Mouse (Mus musculus) heart, embryonic 11.5 days (tissue): ENCODE results near the gene Fam111a. TPM values are rescaled to one million over a fixed set of nuclear protein-coding genes. Genes with fewer than 3 reads are reported as not detected.
"Not testable (repeated sequence)": the region's sequence is repeated elsewhere in the genome, so short reads cannot be mapped to it uniquely, and the experiment has no call there.

Experiments used
- ATAC-seq: fragments of 200-750 bp; cut with Nextera tagmentation; replicated peaks from 2 replicates; pipeline ENCODE4 v1.8.0; 2017; ENCODE audit warnings: moderate library complexity; ENCODE audit not compliant: insufficient number of reproducible peaks, low FRiP score, low TSS enrichment
- H3K27ac ChIP-seq: fragments of 300-500 bp; sonication (generic); 2 replicates; pipeline ENCODE4 v1.5.1; 2014; ENCODE audit warnings: mild to moderate bottlenecking, low read depth, low read length
- H3K27me3 ChIP-seq: fragments of 300-500 bp; sonication (generic); 2 replicates; pipeline ENCODE4 v1.6.1; 2014; ENCODE audit warnings: mild to moderate bottlenecking, low read length, mixed read lengths; ENCODE audit not compliant: control insufficient read depth, insufficient read depth
- H3K36me3 ChIP-seq: fragments of 300-500 bp; sonication (generic); 2 replicates; pipeline ENCODE4 v1.6.1; 2014; ENCODE audit warnings: mild to moderate bottlenecking, low read length, moderate library complexity, mixed read lengths; ENCODE audit not compliant: control insufficient read depth, insufficient read depth
- H3K4me1 ChIP-seq: fragments of 300-500 bp; sonication (generic); 2 replicates; pipeline ENCODE4 v1.6.1; 2014; ENCODE audit warnings: low read length; ENCODE audit not compliant: control insufficient read depth, insufficient read depth
- H3K4me2 ChIP-seq: fragments of 300-500 bp; sonication (generic); 2 replicates; pipeline ENCODE4 v1.6.1; 2014; ENCODE audit warnings: mild to moderate bottlenecking, moderate library complexity
- H3K4me3 ChIP-seq: fragments of 300-500 bp; sonication (generic); 2 replicates; pipeline ENCODE4 v1.5.1; 2014; ENCODE audit warnings: low read depth, low read length
- H3K9ac ChIP-seq: fragments of 300-500 bp; sonication (generic); 2 replicates; pipeline ENCODE4 v1.6.1; 2014; ENCODE audit warnings: mild to moderate bottlenecking, low read depth, low read length, moderate library complexity
- H3K9me3 ChIP-seq: fragments of 300-500 bp; sonication (generic); replicated peaks from 2 replicates; pipeline ENCODE4 v1.6.1; 2016; ENCODE audit warnings: low read length; ENCODE audit not compliant: control insufficient read depth
- WGBS: fragments of 180-500 bp; shearing (Covaris S2); extraction: QIAGEN DNeasy Blood & Tissue Kit; methylation state at CpG from one replicate; pipeline ENCODE4 v1.1.7; 2014; ENCODE audit not compliant: insufficient replicate concordance; 5-methylcytosine and 5-hydroxymethylcytosine counted together
- polyA plus RNA-seq: library from polyadenylated mRNA; unstranded; fragments of >200 nt; fragmentation: Nextera tagmentation; extraction: Ambion mirVana; gene quantifications from 2 replicates; pipeline ENCODE4 v1.2.1, GENCODE M21; 2014

Fam111a gene
- polyA plus RNA-seq: 26.3 and 30.0 TPM in 2 replicates

- not testable (repeated sequence) for H3K4me2 ChIP-seq, H3K4me1 ChIP-seq, ATAC-seq, H3K9me3 ChIP-seq, H3K27me3 ChIP-seq, H3K27ac ChIP-seq, H3K36me3 ChIP-seq, H3K9ac ChIP-seq, H3K4me3 ChIP-seq
- 94% methylated on average over 11 of the region's 11 CpGs for WGBS
Observed at GRCm38 (mm10) chr19:12545440-12545839, at the start of gene Fam111a. Fam111a (plus strand) TSS chr19:12545740.

GRCm38 (mm10) chr19:12496241-12496640, 49.3 kb upstream of the Fam111a start:
- Histone ChIP-seq H3K9me3 (no peaks in the 10 kb centered on the region), H3K9ac (no peak overlapping the region), H3K4me2 (no peak overlapping the region), H3K36me3 (no peaks in the 10 kb centered on the region), H3K27me3 (peaks cover 17% of the 10 kb centered on the region), H3K4me3 (no peak overlapping the region), H3K4me1 (no peaks in the 10 kb centered on the region), H3K27ac (no peak overlapping the region)
- no peak for ATAC-seq
- WGBS: 74% methylated on average over 2 of the region's 2 CpGs

- Histone ChIP-seq H3K4me3 (no peak overlapping the region), H3K36me3 (no peaks in the 10 kb centered on the region), H3K9me3 (no peaks in the 10 kb centered on the region), H3K4me1 (no peaks in the 10 kb centered on the region), H3K4me2 (no peak overlapping the region), H3K9ac (no peak overlapping the region), H3K27me3 (peaks cover 17% of the 10 kb centered on the region), H3K27ac (no peak overlapping the region)
- WGBS: 53% methylated on average over 2 of the region's 2 CpGs
- no peak for ATAC-seq
Observed at GRCm38 (mm10) chr19:12497909-12498308, 47.6 kb upstream of the Fam111a start.

GRCm38 (mm10) chr19:12498321-12498720, 47.2 kb upstream of the Fam111a start:
- ATAC-seq: no peak
- H3K4me2 ChIP-seq: no peak overlapping the region
- H3K36me3 ChIP-seq: no peaks in the 10 kb centered on the region
- H3K4me1 ChIP-seq: no peaks in the 10 kb centered on the region
- H3K9ac ChIP-seq: no peak overlapping the region
- no peak overlapping the region for H3K27ac ChIP-seq
- no peaks in the 10 kb centered on the region for H3K9me3 ChIP-seq
- WGBS: 85% methylated on average over 4 of the region's 4 CpGs
- no peak overlapping the region for H3K4me3 ChIP-seq
- peaks cover 17% of the 10 kb centered on the region for H3K27me3 ChIP-seq

GRCm38 (mm10) chr19:12498941-12499340, 46.6 kb upstream of the Fam111a start:
- H3K4me2 ChIP-seq: no peak overlapping the region
- no peak overlapping the region for H3K27ac ChIP-seq
- no peaks in the 10 kb centered on the region for H3K9me3 ChIP-seq
- no peak for ATAC-seq
- H3K4me1 ChIP-seq: no peaks in the 10 kb centered on the region
- WGBS: 75% methylated on average over 1 of the region's 1 CpGs
- H3K9ac ChIP-seq: no peak overlapping the region
- H3K4me3 ChIP-seq: no peak overlapping the region
- peaks cover 17% of the 10 kb centered on the region for H3K27me3 ChIP-seq
- no peaks in the 10 kb centered on the region for H3K36me3 ChIP-seq

- no peak overlapping the region for H3K4me2 ChIP-seq
- no peak for ATAC-seq
- WGBS: 35% methylated on average over 2 of the region's 2 CpGs
Observed at GRCm38 (mm10) chr19:12499485-12499884, 46.1 kb upstream of the Fam111a start.

GRCm38 (mm10) chr19:12500124-12500523, 45.4 kb upstream of the Fam111a start:
- ATAC-seq: no peak
- Histone ChIP-seq H3K27ac (no peak overlapping the region), H3K9ac (no peak overlapping the region), H3K27me3 (peaks cover 17% of the 10 kb centered on the region), H3K4me3 (no peak overlapping the region), H3K9me3 (no peaks in the 10 kb centered on the region), H3K4me1 (no peaks in the 10 kb centered on the region), H3K36me3 (no peaks in the 10 kb centered on the region), H3K4me2 (peak overlapping the region; percentile 100)
- 14% methylated on average over 3 of the region's 3 CpGs for WGBS

More at GRCm38 (mm10) chr19:12499485-12499884, 46.1 kb upstream of the Fam111a start:
- Histone ChIP-seq H3K9ac (no peak overlapping the region), H3K27ac (no peak overlapping the region), H3K4me3 (no peak overlapping the region), H3K9me3 (no peaks in the 10 kb centered on the region), H3K4me1 (no peaks in the 10 kb centered on the region), H3K36me3 (no peaks in the 10 kb centered on the region), H3K27me3 (peaks cover 17% of the 10 kb centered on the region)

- Histone ChIP-seq H3K36me3 (no peaks in the 10 kb centered on the region), H3K27me3 (peaks cover 17% of the 10 kb centered on the region), H3K4me3 (peak overlapping the region; percentile 63), H3K4me2 (peak overlapping the region; percentile 100), H3K27ac (no peak overlapping the region), H3K4me1 (no peaks in the 10 kb centered on the region), H3K9ac (peak overlapping the region; percentile 69), H3K9me3 (no peaks in the 10 kb centered on the region)
- peak; percentile 62 for ATAC-seq
- 3% methylated on average over 37 of the region's 38 CpGs for WGBS
Observed at GRCm38 (mm10) chr19:12500881-12501311, 44.6 kb upstream of the Fam111a start.
